Mouse (Mus musculus) lung, embryonic 14.5 days (tissue): ENCODE measurements around the gene Zpr1. TPM values are rescaled to one million over a fixed set of nuclear protein-coding genes. Genes with fewer than 3 reads are reported as not detected.
A peak's percentile ranks its signal among the peaks of the same experiment; 100 is the strongest.

Source experiments
- ATAC-seq: fragments of 200-750 bp; cut with Nextera tagmentation; 2 replicates; pipeline ENCODE4 v1.8.0; 2017; ENCODE audit warnings: mild to moderate bottlenecking, moderate TSS enrichment, moderate library complexity; ENCODE audit not compliant: insufficient read depth
- DNase-seq: peaks from one replicate; pipeline ENCODE4 v3.0.0-alpha.2; 2015
- H3K27ac ChIP-seq: fragments of 300-500 bp; sonication (generic); 2 replicates; pipeline ENCODE4 v1.5.1; 2014; ENCODE audit warnings: low read depth, mild to moderate bottlenecking, moderate library complexity
- H3K27me3 ChIP-seq: fragments of 300-500 bp; sonication (generic); 2 replicates; pipeline ENCODE4 v1.6.1; 2014; ENCODE audit warnings: low read length, control low read depth; ENCODE audit not compliant: insufficient read depth
- H3K36me3 ChIP-seq: fragments of 300-500 bp; sonication (generic); 2 replicates; pipeline ENCODE4 v1.6.1; 2014; ENCODE audit warnings: control low read depth; ENCODE audit not compliant: insufficient read depth
- H3K4me1 ChIP-seq: fragments of 300-500 bp; sonication (generic); 2 replicates; pipeline ENCODE4 v1.6.1; 2014; ENCODE audit warnings: antibody characterized with exemption, control low read depth; ENCODE audit not compliant: insufficient read depth
- H3K4me2 ChIP-seq: fragments of 300-500 bp; sonication (generic); 2 replicates; pipeline ENCODE4 v1.6.1; 2014; ENCODE audit warnings: mild to moderate bottlenecking
- H3K4me3 ChIP-seq: fragments of 300-500 bp; sonication (generic); 2 replicates; pipeline ENCODE4 v1.5.1; 2014; ENCODE audit warnings: low read depth, low read length
- H3K9ac ChIP-seq: fragments of 300-500 bp; sonication (generic); 2 replicates; pipeline ENCODE4 v1.6.1; 2014
- H3K9me3 ChIP-seq: fragments of 300-500 bp; sonication (generic); 2 replicates; pipeline ENCODE4 v1.6.1; 2016; ENCODE audit warnings: low read depth, low read length, control low read depth
- CTCF ChIP-seq: IDR thresholded peaks from 2 replicates; pipeline ENCODE4 v1.5.1; 2016; ENCODE audit warnings: antibody characterized with exemption, low read depth
- whole genome bisulfite sequencing: fragments of 180-500 bp; shearing (Covaris S2); extraction: QIAGEN DNeasy Blood & Tissue Kit; methylation state at CpG from one replicate; pipeline ENCODE4 v1.1.7; 2014; 5-methylcytosine and 5-hydroxymethylcytosine counted together
- polyA plus RNA-seq: library from polyadenylated mRNA; unstranded; fragments of >200 nt; fragmentation: Nextera tagmentation; extraction: Ambion mirVana; gene quantifications from 2 replicates; pipeline ENCODE4 v1.2.1, GENCODE M21; 2014

Zpr1 gene
- 56.0 and 61.8 TPM in 2 replicates for polyA plus RNA-seq

- Histone ChIP-seq H3K4me3 (peak within 1 kb of the TSS; percentile 81), H3K27me3 (no peaks in the 10 kb centered on the region), H3K9ac (peak within 1 kb of the TSS; percentile 66), H3K27ac (peak within 1 kb of the TSS; percentile 75), H3K9me3 (no peaks in the 10 kb centered on the region), H3K36me3 (peaks cover 31% of the 10 kb centered on the region), H3K4me1 (no peaks in the 10 kb centered on the region), H3K4me2 (peak within 1 kb of the TSS; percentile 80)
- ATAC-seq (peak; percentile 97), DNase-seq (peak; percentile 95)
- WGBS, result 4% methylated on average over 45 of the region's 45 CpGs
- peak; percentile 56 for TF ChIP-seq CTCF
Observed at GRCm38 (mm10) chr9:46272677-46273454, at the start of gene Zpr1. TSS of gene Zpr1 (plus strand) at chr9:46273064.

- WGBS, result 78% methylated on average over 6 of the region's 6 CpGs
Observed at GRCm38 (mm10) chr9:46223090-46223489, 49.8 kb upstream of the Zpr1 start.

DNA sequence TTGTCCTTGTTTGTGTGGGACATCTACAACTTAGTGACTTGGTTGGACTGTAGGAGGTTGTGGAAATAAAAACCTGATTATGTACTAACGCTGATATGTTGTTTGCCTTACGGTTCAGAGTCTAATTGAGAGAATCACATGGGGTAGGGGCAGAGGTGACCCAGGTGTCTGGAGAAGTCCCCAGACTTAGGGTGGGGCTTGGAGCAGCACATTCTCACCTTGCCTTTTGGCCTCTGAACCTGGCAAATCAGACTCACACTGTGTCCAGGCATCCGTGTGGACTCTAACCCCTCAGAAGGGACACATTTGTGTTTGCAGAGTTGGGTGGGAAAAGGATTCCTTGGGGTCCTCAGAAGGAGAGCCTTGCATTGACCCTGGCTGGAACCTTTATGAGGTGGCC is 48.8 kb upstream of the Zpr1 start:
- no peaks in the 10 kb centered on the region for H3K4me1 ChIP-seq
- TF ChIP-seq CTCF, result no peak

More at GRCm38 (mm10) chr9:46223090-46223489, 49.8 kb upstream of the Zpr1 start:
- ATAC-seq, result no peak
- no peak for TF ChIP-seq CTCF
- Histone ChIP-seq H3K4me2 (no peak overlapping the region), H3K9me3 (no peaks in the 10 kb centered on the region), H3K4me1 (no peaks in the 10 kb centered on the region), H3K36me3 (peaks cover 34% of the 10 kb centered on the region), H3K27ac (no peak overlapping the region), H3K9ac (no peak overlapping the region), H3K27me3 (no peaks in the 10 kb centered on the region), H3K4me3 (no peak overlapping the region)
- DNase-seq, result no peak

GRCm38 (mm10) chr9:46224945-46225660 is 47.8 kb upstream of the Zpr1 start:
- H3K36me3 ChIP-seq, result peaks cover 31% of the 10 kb centered on the region
- H3K4me3 ChIP-seq, result no peak overlapping the region
- H3K4me1 ChIP-seq, result no peaks in the 10 kb centered on the region
- TF ChIP-seq CTCF, result no peak
- 59% methylated on average over 5 of the region's 5 CpGs for WGBS
- no peaks in the 10 kb centered on the region for H3K27me3 ChIP-seq
- H3K9ac ChIP-seq, result no peak overlapping the region
- DNase-seq (no peak), ATAC-seq (no peak)
- H3K4me2 ChIP-seq, result no peak overlapping the region
- H3K9me3 ChIP-seq, result no peaks in the 10 kb centered on the region
- no peak overlapping the region for H3K27ac ChIP-seq

More for the DNA sequence above, 48.8 kb upstream of the Zpr1 start:
- Histone ChIP-seq H3K4me2 (no peak overlapping the region), H3K27me3 (no peaks in the 10 kb centered on the region), H3K4me3 (no peak overlapping the region), H3K36me3 (peaks cover 34% of the 10 kb centered on the region), H3K9me3 (no peaks in the 10 kb centered on the region), H3K9ac (no peak overlapping the region), H3K27ac (no peak overlapping the region)
- 79% methylated on average over 3 of the region's 3 CpGs for WGBS
- no peak for DNase-seq
- no peak for ATAC-seq

DNA sequence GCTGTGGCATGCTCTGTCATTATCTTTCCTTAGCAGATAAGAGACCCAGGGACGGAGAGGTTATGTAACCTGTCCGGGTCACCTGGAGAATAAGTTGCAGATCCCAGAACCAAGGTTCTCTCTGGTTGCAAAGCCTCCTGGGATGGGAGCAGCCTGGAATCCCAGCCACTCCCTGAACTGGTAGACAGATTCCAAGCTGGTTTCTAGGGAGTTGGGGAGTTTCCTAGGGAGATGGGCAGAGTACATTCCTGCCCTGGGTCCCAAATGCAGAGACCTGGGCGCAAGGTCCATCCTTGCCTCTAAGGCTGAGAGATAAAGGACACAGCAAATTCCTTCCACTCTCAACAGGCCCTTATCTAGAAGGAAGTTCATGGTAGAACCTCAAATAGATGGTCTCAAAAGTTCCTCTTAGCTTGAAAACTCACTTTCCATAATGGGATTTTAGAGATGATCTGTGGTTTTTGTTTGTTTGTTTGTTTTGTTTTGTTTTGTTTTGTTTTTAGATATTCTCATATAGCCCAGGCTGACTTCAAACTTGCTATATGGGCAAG is 45.7 kb upstream of the Zpr1 start:
- H3K9me3 ChIP-seq, result no peaks in the 10 kb centered on the region
- 68% methylated on average over 3 of the region's 3 CpGs for WGBS
- H3K9ac ChIP-seq, result no peak overlapping the region
- no peak overlapping the region for H3K27ac ChIP-seq
- ATAC-seq (no peak), DNase-seq (no peak)
- H3K4me3 ChIP-seq, result no peak overlapping the region
- no peak overlapping the region for H3K4me2 ChIP-seq
- TF ChIP-seq CTCF, result no peak
- H3K36me3 ChIP-seq, result peaks cover 13% of the 10 kb centered on the region; the same call in 1 of the 2 replicates
- H3K4me1 ChIP-seq, result no peaks in the 10 kb centered on the region
- H3K27me3 ChIP-seq, result 0 out of 2 replicates have a peak, but pooled peaks cover 3% of the 10 kb centered on the region

DNA sequence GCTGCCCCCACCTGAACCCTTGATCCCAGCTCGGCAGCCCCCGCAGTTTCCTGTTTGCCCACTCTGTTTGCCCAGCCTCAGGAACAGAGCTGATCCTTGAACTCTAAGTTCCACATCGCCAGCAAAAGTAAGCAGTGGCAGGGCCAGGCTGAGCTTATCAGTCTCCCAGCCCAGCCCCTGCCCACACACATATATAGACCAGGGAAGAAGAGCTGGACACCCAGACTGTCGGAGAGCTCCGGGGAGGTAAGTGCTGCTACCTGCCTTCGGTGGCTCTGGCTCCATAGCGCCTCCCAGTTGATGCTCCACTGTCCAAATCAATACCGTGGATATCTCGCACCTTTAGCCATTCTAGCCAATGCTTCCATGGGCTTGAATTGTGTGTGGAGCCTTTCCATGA is 44.4 kb upstream of the Zpr1 start, which contains the start of gene Apoa1:
Apoa1 (plus strand) TSS at position 90 of the 400 bp plus-strand sequence.
- DNase-seq (no peak), ATAC-seq (no peak)
- H3K4me3 ChIP-seq, result no peak within 1 kb of the TSS
- TF ChIP-seq CTCF, result no peak
- 0 out of 2 replicates have a peak, but pooled peaks cover 3% of the 10 kb centered on the region for H3K27me3 ChIP-seq
- H3K36me3 ChIP-seq, result peaks cover 7% of the 10 kb centered on the region; the same call in 1 of the 2 replicates
- H3K4me1 ChIP-seq, result no peaks in the 10 kb centered on the region
- H3K27ac ChIP-seq, result no peak within 1 kb of the TSS
- H3K9me3 ChIP-seq, result no peaks in the 10 kb centered on the region
- 39% methylated on average over 9 of the region's 9 CpGs for WGBS
- H3K4me2 ChIP-seq, result no peak within 1 kb of the TSS
- no peak within 1 kb of the TSS for H3K9ac ChIP-seq
